Mouse (Mus musculus): Measurements from ENCODE around the gene Arhgef16. TPM values are rescaled to one million over a fixed set of nuclear protein-coding genes. Genes with fewer than 3 reads are reported as not detected.
A peak's percentile ranks its signal among the peaks of the same experiment; 100 is the strongest.

The Arhgef16 gene
- polyA plus RNA-seq, 1 experiment from 2014 or later, result 1.6 TPM

DNA sequence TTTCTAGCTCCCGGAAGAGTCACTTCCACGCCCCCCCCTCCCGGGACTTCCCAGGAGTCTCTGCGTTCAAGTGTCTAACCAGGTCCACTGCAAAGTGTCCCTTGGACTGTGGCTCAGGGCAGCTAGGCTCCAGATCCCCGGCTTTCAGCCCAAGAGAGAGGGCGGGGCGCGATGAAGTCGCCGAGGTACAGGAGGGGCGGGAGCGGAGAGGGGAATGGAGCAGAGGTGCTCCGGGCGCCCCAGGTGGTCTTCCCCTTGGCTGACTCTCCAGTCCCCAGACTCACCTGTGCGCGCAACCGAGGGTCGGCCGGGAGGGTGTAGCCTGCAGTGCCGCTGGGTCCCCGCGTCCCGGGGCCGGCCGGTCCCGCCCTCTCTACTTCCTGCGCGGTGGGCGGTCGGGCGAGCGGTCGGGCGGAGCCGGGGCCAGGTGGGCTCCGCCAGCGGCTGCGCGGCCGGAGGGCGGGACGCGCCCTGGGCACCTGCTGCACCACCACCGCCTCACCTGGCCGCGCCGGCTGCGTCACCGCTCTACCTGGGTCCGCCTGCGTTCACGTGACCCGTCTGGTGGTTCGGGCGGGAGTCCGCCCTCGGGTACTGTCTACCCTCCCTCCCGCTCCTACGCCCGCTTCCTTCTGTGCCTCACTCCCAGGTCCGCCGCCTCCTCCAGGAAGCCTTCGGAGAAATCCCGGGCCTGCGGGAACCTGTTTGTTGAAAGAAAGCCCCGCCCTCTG is 1.8 kb downstream of the Arhgef16 start:
- peak overlapping the region; percentile 89 for H3K4me2 ChIP-seq (ENCODE audit: low read length)
- H3K36me3 ChIP-seq (ENCODE audit: control insufficient read depth, insufficient read depth, low read length), result no peaks in the 10 kb centered on the region
- peak overlapping the region; percentile 48 for H3K4me3 ChIP-seq (ENCODE audit: low read depth, low read length)
- H3K27me3 ChIP-seq (ENCODE audit: control insufficient read depth, insufficient read depth, low read depth, low read length), result peaks cover 31% of the 10 kb centered on the region
- WGBS, result under 1% methylated on average over 64 of the region's 66 CpGs
- H3K27ac ChIP-seq (ENCODE audit: low read length), result no peak overlapping the region
- peaks cover 4% of the 10 kb centered on the region; the same call in 1 of the 2 replicates for H3K4me1 ChIP-seq (ENCODE audit: control insufficient read depth, insufficient read depth, low read length)
- no peaks in the 10 kb centered on the region for H3K9me3 ChIP-seq (replicated peaks; ENCODE audit: control insufficient read depth, low read length, poor library complexity, severe bottlenecking)
- peak overlapping the region; percentile 59 for H3K9ac ChIP-seq (ENCODE audit: low read depth, low read length)
- ATAC-seq, result no peak

GRCm38 (mm10) chr4:154297761-154298160 is 3.7 kb downstream of the Arhgef16 start:
- ATAC-seq, result no peak
- Histone ChIP-seq H3K4me3 (ENCODE audit: low read depth, low read length) (no peak overlapping the region), H3K9me3 (replicated peaks; ENCODE audit: control insufficient read depth, low read length, poor library complexity, severe bottlenecking) (no peaks in the 10 kb centered on the region), H3K27me3 (ENCODE audit: control insufficient read depth, insufficient read depth, low read depth, low read length) (peaks cover 31% of the 10 kb centered on the region), H3K36me3 (ENCODE audit: control insufficient read depth, insufficient read depth, low read length) (no peaks in the 10 kb centered on the region), H3K27ac (ENCODE audit: low read length) (no peak overlapping the region), H3K4me1 (ENCODE audit: control insufficient read depth, insufficient read depth, low read length) (peaks cover 4% of the 10 kb centered on the region; the same call in 1 of the 2 replicates), H3K4me2 (ENCODE audit: low read length) (no peak overlapping the region), H3K9ac (ENCODE audit: low read depth, low read length) (no peak overlapping the region)
- WGBS, result 33% methylated on average over 9 of the region's 9 CpGs

DNA sequence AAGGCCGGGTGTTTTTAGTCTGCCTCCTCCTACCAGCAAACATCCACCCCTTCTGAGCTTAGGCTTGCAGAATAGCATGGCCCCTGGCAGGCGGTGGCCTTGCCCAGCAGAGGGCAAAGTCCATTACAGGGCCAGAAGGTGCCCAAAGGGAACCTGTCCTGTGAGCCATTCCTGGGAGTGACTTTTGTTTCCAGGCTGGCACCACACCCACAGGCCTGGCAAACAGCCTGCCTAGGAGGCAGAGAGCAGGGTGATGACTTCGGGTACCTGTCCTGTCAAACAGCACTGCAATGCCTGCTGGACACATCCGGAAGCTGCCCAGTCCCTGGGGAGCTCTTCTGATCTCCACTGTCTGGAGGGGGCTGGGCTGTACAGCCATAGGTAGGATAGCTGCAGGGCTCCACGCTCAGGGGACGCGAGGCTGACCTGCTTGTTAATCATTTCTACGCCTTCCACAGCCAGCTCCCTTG is 7.2 kb downstream of the Arhgef16 start:
- Histone ChIP-seq H3K27ac (ENCODE audit: low read length) (no peak overlapping the region), H3K4me3 (ENCODE audit: low read depth, low read length) (no peak overlapping the region), H3K27me3 (ENCODE audit: control insufficient read depth, insufficient read depth, low read depth, low read length) (peaks cover 8% of the 10 kb centered on the region), H3K9me3 (replicated peaks; ENCODE audit: control insufficient read depth, low read length, poor library complexity, severe bottlenecking) (no peaks in the 10 kb centered on the region), H3K4me1 (ENCODE audit: control insufficient read depth, insufficient read depth, low read length) (no peaks in the 10 kb centered on the region), H3K9ac (ENCODE audit: low read depth, low read length) (0 out of 2 replicates have a peak overlapping the region, but pooled peaks have one; percentile 25), H3K36me3 (ENCODE audit: control insufficient read depth, insufficient read depth, low read length) (no peaks in the 10 kb centered on the region), H3K4me2 (ENCODE audit: low read length) (no peak overlapping the region)
- no peak for ATAC-seq
- 45% methylated on average over 8 of the region's 8 CpGs for WGBS

DNA sequence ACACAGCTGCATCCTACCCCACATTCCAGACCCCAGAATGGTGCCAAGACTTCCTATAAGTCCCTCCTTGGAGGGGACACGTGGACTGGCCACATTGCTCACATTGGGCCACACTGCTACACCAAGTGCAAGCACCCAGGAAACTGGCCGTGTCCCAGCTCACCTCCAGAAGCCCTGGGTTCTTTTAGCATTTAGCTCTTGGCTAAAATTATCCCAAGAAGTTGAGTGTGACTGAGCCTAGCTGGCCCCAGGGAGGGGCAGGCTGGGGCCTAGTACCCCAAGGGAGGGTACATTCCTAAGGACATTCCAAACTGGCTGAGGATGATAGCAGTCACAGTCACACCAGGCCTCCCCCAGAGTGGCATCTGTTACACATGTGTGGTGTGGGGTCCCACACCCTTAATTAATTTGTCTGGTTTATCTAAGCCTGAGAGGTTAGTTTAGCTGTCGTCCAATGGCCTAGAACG is 7.7 kb downstream of the Arhgef16 start:
- no peak for ATAC-seq
- Histone ChIP-seq H3K27ac (ENCODE audit: low read length) (no peak overlapping the region), H3K27me3 (ENCODE audit: control insufficient read depth, insufficient read depth, low read depth, low read length) (peaks cover 4% of the 10 kb centered on the region), H3K4me1 (ENCODE audit: control insufficient read depth, insufficient read depth, low read length) (no peaks in the 10 kb centered on the region), H3K9me3 (replicated peaks; ENCODE audit: control insufficient read depth, low read length, poor library complexity, severe bottlenecking) (no peaks in the 10 kb centered on the region), H3K36me3 (ENCODE audit: control insufficient read depth, insufficient read depth, low read length) (no peaks in the 10 kb centered on the region), H3K4me2 (ENCODE audit: low read length) (no peak overlapping the region), H3K9ac (ENCODE audit: low read depth, low read length) (no peak overlapping the region), H3K4me3 (ENCODE audit: low read depth, low read length) (no peak overlapping the region)
- WGBS, result 66% methylated on average over 4 of the region's 4 CpGs

GRCm38 (mm10) chr4:154283671-154284070 is 17.8 kb downstream of the Arhgef16 start:
- H3K9ac ChIP-seq (ENCODE audit: low read depth, low read length), result no peak overlapping the region
- H3K4me3 ChIP-seq (ENCODE audit: low read depth, low read length), result no peak overlapping the region
- H3K27ac ChIP-seq (ENCODE audit: low read length), result no peak overlapping the region
- no peaks in the 10 kb centered on the region for H3K27me3 ChIP-seq (ENCODE audit: control insufficient read depth, insufficient read depth, low read depth, low read length)
- ATAC-seq, result no peak
- no peaks in the 10 kb centered on the region for H3K9me3 ChIP-seq (replicated peaks; ENCODE audit: control insufficient read depth, low read length, poor library complexity, severe bottlenecking)
- H3K4me1 ChIP-seq (ENCODE audit: control insufficient read depth, insufficient read depth, low read length), result no peaks in the 10 kb centered on the region
- WGBS, result 79% methylated on average over 7 of the region's 7 CpGs
- H3K36me3 ChIP-seq (ENCODE audit: control insufficient read depth, insufficient read depth, low read length), result no peaks in the 10 kb centered on the region
- H3K4me2 ChIP-seq (ENCODE audit: low read length), result no peak overlapping the region

GRCm38 (mm10) chr4:154279481-154279880 is 22.0 kb downstream of the Arhgef16 start:
- Histone ChIP-seq H3K4me1 (ENCODE audit: control insufficient read depth, insufficient read depth, low read length) (no peaks in the 10 kb centered on the region), H3K4me2 (ENCODE audit: low read length) (no peak overlapping the region), H3K36me3 (ENCODE audit: control insufficient read depth, insufficient read depth, low read length) (no peaks in the 10 kb centered on the region), H3K27me3 (ENCODE audit: control insufficient read depth, insufficient read depth, low read depth, low read length) (no peaks in the 10 kb centered on the region), H3K4me3 (ENCODE audit: low read depth, low read length) (no peak overlapping the region), H3K27ac (ENCODE audit: low read length) (no peak overlapping the region), H3K9me3 (replicated peaks; ENCODE audit: control insufficient read depth, low read length, poor library complexity, severe bottlenecking) (no peaks in the 10 kb centered on the region), H3K9ac (ENCODE audit: low read depth, low read length) (no peak overlapping the region)
- 86% methylated on average over 9 of the region's 9 CpGs for WGBS
- no peak for ATAC-seq

DNA sequence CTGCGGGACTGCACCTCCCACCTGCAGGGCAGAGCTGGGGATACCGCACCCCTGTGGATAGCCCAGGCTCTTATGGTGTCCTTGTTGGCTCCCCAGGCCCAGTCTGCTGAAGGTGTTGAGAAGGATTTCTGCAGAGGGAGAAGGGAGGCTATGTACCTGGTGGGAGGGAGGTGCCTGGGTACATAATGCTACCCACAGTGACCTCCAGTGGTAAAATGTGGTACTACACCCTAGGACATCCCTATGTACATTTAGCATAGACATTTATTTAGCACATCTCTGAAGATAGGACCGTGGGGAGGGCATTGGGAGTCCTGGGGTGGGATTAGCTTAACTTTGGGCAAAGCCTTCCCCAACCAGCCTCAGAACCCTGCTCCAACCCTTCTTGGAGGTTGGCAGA is 28.5 kb downstream of the Arhgef16 start:
- H3K27ac ChIP-seq (ENCODE audit: low read length), result no peak overlapping the region
- H3K27me3 ChIP-seq (ENCODE audit: control insufficient read depth, insufficient read depth, low read depth, low read length), result no peaks in the 10 kb centered on the region
- no peak overlapping the region for H3K4me3 ChIP-seq (ENCODE audit: low read depth, low read length)
- H3K4me1 ChIP-seq (ENCODE audit: control insufficient read depth, insufficient read depth, low read length), result no peaks in the 10 kb centered on the region
- 54% methylated on average over 3 of the region's 3 CpGs for WGBS
- H3K4me2 ChIP-seq (ENCODE audit: low read length), result no peak overlapping the region
- no peaks in the 10 kb centered on the region for H3K9me3 ChIP-seq (replicated peaks; ENCODE audit: control insufficient read depth, low read length, poor library complexity, severe bottlenecking)
- ATAC-seq, result no peak
- H3K36me3 ChIP-seq (ENCODE audit: control insufficient read depth, insufficient read depth, low read length), result no peaks in the 10 kb centered on the region
- H3K9ac ChIP-seq (ENCODE audit: low read depth, low read length), result no peak overlapping the region

- H3K9ac ChIP-seq (ENCODE audit: low read depth, low read length), result no peak overlapping the region
- H3K4me2 ChIP-seq (ENCODE audit: low read length), result no peak overlapping the region
- no peaks in the 10 kb centered on the region for H3K4me1 ChIP-seq (ENCODE audit: control insufficient read depth, insufficient read depth, low read length)
- 54% methylated on average over 10 of the region's 10 CpGs for WGBS
- no peaks in the 10 kb centered on the region for H3K36me3 ChIP-seq (ENCODE audit: control insufficient read depth, insufficient read depth, low read length)
- H3K27me3 ChIP-seq (ENCODE audit: control insufficient read depth, insufficient read depth, low read depth, low read length), result no peaks in the 10 kb centered on the region
- no peaks in the 10 kb centered on the region for H3K9me3 ChIP-seq (replicated peaks; ENCODE audit: control insufficient read depth, low read length, poor library complexity, severe bottlenecking)
- no peak overlapping the region for H3K4me3 ChIP-seq (ENCODE audit: low read depth, low read length)
- no peak for ATAC-seq
- H3K27ac ChIP-seq (ENCODE audit: low read length), result no peak overlapping the region
Observed at GRCm38 (mm10) chr4:154269520-154269919, 32.0 kb downstream of the Arhgef16 start.

DNA sequence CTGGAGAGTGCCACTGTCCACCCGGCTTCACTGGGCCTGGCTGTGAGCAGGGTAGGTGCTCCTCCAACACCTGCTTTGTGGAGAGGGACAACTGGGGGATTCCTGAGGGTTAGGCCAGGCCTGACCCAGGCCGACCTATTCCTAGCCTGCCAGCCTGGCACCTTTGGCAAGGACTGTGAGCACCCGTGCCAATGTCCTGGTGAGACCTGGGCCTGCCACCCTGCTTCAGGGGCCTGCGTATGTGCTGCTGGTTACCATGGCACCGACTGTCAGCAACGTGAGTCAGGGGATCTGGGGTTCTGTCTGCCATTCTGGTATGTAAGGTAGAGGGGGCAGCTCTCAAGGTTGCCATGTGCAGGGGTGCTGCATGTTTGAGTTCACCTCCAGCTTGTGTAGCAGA is 34.0 kb downstream of the Arhgef16 start:
- ATAC-seq, result no peak
- Histone ChIP-seq H3K27me3 (ENCODE audit: control insufficient read depth, insufficient read depth, low read depth, low read length) (no peaks in the 10 kb centered on the region), H3K27ac (ENCODE audit: low read length) (no peak overlapping the region)

More for the DNA sequence above, 34.0 kb downstream of the Arhgef16 start:
- WGBS, result 89% methylated on average over 6 of the region's 6 CpGs
- no peak overlapping the region for H3K4me2 ChIP-seq (ENCODE audit: low read length)
- H3K36me3 ChIP-seq (ENCODE audit: control insufficient read depth, insufficient read depth, low read length), result peaks cover 4% of the 10 kb centered on the region
- 0 out of 2 replicates have a peak, but pooled peaks cover 3% of the 10 kb centered on the region for H3K9me3 ChIP-seq (replicated peaks; ENCODE audit: control insufficient read depth, low read length, poor library complexity, severe bottlenecking)
- H3K9ac ChIP-seq (ENCODE audit: low read depth, low read length), result no peak overlapping the region
- no peak overlapping the region for H3K4me3 ChIP-seq (ENCODE audit: low read depth, low read length)
- no peaks in the 10 kb centered on the region for H3K4me1 ChIP-seq (ENCODE audit: control insufficient read depth, insufficient read depth, low read length)
